Mouse (Mus musculus) thymus, adult 2 months (tissue): ENCODE data around the gene Urb2. TPM values are rescaled to one million over a fixed set of nuclear protein-coding genes. Genes with fewer than 3 reads are reported as not detected.

Experiments used
- DNase-seq: peaks from one replicate; pipeline ENCODE4 v3.0.0; 2021
- H3K27ac ChIP-seq: fragments of 200-500 bp; 2 replicates; pipeline ENCODE4 v1.5.1; 2012; ENCODE audit warnings: low read length, control low read depth; ENCODE audit not compliant: control insufficient read depth, insufficient read depth
- H3K27me3 ChIP-seq: fragments of 200-500 bp; 2 replicates; pipeline ENCODE4 v1.6.1; 2012; ENCODE audit warnings: mild to moderate bottlenecking, low read length, moderate library complexity, mixed read lengths; ENCODE audit not compliant: control insufficient read depth, insufficient read depth
- H3K36me3 ChIP-seq: fragments of 200-500 bp; 2 replicates; pipeline ENCODE4 v1.6.1; 2012; ENCODE audit warnings: mild to moderate bottlenecking, low read length, moderate library complexity; ENCODE audit not compliant: control insufficient read depth, insufficient read depth
- H3K4me1 ChIP-seq: fragments of 200-500 bp; replicated peaks from 2 replicates; pipeline ENCODE4 v1.6.1; 2012; ENCODE audit warnings: low read length; ENCODE audit not compliant: control insufficient read depth, insufficient read depth
- H3K4me3 ChIP-seq: fragments of 200-500 bp; 2 replicates; pipeline ENCODE4 v1.5.1; 2012; ENCODE audit warnings: mild to moderate bottlenecking, low read length, control low read depth, moderate library complexity; ENCODE audit not compliant: control insufficient read depth, insufficient read depth
- CTCF ChIP-seq: fragments of 200-500 bp; IDR thresholded peaks from 2 replicates; pipeline ENCODE4 v1.5.1; 2012; ENCODE audit warnings: mild to moderate bottlenecking, control low read depth, low read length, moderate library complexity, borderline replicate concordance; ENCODE audit not compliant: control insufficient read depth, poor library complexity, insufficient read depth; ENCODE audit errors: extremely low read depth
- POLR2A ChIP-seq: fragments of 200-500 bp; IDR thresholded peaks from 2 replicates; pipeline ENCODE4 v1.6.1; 2012; ENCODE audit warnings: mild to moderate bottlenecking, low read length, control low read depth, moderate library complexity; ENCODE audit not compliant: control insufficient read depth, poor library complexity, insufficient read depth; ENCODE audit errors: extremely low read depth
- WGBS: fragments of 180-500 bp; shearing (Covaris S2); methylation state at CpG from one replicate; pipeline ENCODE4 v1.1.7; 2018; 5-methylcytosine and 5-hydroxymethylcytosine counted together
- polyA plus RNA-seq: library from polyadenylated mRNA; depleted of rRNA; stranded (reverse); fragments of >200 nt; gene quantifications from 2 replicates; pipeline ENCODE4 v1.2.3, GENCODE M21; 2012; rRNA removed

Gene Urb2
- polyA plus RNA-seq = 16.2 and 20.0 TPM in 2 replicates

DNA sequence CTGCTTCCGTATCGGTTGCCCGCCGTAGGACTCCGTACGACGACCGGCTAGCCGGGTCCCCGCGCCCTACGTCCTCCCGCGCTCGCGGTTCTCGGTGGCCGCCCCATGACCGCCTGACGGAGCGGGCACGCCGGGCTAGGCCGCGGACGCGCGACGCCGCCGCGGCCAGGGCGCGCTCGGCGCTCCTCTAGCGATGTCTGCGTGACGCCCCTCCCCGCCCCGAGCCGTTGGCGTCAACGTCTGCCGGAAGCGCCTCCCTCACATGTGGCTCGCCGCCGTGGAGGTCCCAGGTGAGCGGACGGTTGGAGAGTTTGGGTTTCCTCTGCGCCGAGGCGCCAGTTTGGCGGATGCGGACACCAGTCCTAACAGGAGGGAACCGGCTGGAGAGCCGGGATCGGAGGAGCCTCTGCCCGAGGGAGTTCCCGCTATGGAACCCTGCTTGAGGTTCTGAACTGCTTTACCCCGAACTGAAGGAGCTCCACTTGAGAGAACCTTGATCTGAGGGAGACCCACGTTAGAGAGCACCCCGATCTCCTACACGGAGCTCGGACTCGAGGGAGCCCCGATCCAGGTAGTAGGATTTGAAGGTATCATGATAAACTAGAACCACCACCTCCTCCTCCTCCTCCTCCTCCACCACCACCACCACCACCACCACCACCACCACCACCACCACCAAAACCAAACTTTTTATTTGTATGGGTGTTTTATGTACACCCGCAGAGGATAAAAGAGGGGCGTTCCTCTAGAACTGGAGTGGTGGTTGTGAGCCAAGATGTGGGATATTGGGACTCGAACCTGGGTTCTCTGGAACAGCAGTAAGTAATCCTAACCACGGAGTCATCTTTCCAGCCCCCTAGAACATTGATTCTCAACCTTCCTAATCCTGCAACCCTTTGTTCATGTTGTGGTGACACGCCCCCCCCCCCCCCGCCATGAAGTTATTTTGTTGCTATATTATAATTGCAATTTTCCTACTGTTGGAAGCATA, at the start of gene Urb2, which contains the start of gene Taf5l:
Gene Urb2 (plus strand): TSS at position 272 of the 991 bp plus-strand sequence.
Gene Taf5l (minus strand): TSS at position 161 of the 991 bp plus-strand sequence.
- TF ChIP-seq CTCF = 0 out of 2 replicates have a peak, but pooled peaks have one; percentile 62
- TF ChIP-seq POLR2A = peak; percentile 96
- Histone ChIP-seq H3K27ac (peak within 1 kb of the TSS; percentile 92), H3K4me3 (peak within 1 kb of the TSS; percentile 72), H3K4me1 (peaks cover 13% of the 10 kb centered on the region), H3K27me3 (no peaks in the 10 kb centered on the region), H3K36me3 (peaks cover 10% of the 10 kb centered on the region)
- WGBS = under 1% methylated on average over 74 of the region's 74 CpGs
- DNase-seq = peak; percentile 96

DNA sequence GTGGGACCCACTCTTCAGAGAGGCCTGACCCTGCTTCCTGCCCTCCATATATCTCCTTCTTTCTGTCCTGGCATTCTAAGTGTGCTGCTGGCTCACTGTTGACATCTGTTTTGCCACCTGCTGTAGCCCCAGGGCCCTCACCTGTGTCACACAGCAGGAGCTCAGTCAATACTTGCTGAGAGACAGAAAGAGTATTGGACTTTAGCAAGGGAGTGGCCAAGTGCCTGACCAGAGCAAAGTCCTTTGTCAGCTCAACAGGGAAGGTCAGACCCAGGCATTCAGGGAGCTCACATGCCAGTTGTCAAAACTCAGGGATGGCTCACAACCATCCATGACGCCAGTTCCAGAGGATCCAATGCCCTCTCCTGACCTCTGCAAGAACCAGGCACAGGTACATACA, 47.8 kb upstream of the Urb2 start:
- Histone ChIP-seq H3K4me3 (no peak overlapping the region), H3K4me1 (peaks cover 5% of the 10 kb centered on the region), H3K27ac (no peak overlapping the region), H3K36me3 (no peaks in the 10 kb centered on the region), H3K27me3 (no peaks in the 10 kb centered on the region)
- WGBS = 100% methylated on average over 1 of the region's 1 CpGs
- no peak for DNase-seq
- TF ChIP-seq POLR2A (no peak), CTCF (no peak)

DNA sequence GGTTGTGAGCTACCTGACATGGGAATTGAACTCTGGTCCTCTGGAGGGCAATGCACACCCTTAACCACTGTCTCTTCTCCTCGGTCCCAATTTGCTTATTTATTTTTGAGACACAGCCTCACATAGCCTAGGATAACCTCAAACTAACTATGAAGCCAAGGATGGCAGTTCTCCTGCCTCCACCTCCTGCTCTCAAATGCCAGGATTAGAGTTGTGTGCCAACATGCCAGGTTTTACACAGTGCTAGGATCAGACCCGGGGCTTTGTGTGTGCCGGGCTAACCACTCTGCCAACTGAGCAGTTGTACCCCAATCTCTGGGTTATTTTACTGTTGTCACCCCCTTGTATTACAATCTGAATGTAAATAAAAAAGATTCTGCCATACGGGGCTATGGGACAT, 43.8 kb upstream of the Urb2 start:
- TF ChIP-seq CTCF (no peak), POLR2A (no peak)
- no peak for DNase-seq
- Histone ChIP-seq H3K4me1 (peaks cover 18% of the 10 kb centered on the region), H3K4me3 (no peak overlapping the region), H3K36me3 (no peaks in the 10 kb centered on the region), H3K27me3 (no peaks in the 10 kb centered on the region; the same call in 1 of the 2 replicates), H3K27ac (no peak overlapping the region)
- 94% methylated on average over 4 of the region's 4 CpGs for WGBS

DNA sequence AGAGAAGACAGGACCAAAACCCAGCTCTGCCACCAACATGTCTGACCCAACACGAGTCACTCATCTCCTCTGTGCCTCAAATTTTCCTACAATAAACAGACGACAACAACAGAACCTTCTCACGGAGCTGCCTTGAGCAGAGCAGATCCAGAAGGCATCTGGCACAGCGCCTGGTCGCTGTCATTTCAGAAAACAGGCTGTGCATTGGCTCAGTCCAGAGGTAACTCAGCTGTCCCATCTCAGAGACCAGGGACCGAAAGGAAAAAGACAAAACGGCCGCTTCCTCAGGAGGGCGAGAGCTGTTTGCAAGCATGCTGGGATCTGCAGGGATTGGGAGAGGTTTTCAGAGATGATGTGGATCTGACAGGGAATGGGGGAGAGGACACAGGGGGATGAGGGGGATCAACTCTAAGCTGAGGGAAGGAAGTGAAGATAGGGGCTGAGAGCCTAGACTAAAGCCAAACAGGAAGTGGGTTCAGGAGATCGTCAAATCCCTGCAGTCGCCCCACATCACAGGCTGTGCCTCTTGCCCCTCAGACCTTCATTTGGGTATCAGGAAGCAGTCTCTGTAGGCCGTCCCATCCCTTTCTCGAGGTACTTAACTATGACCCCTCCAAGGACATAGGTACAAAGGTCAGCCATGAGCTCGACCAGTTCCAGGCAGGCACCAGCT, 43.0 kb upstream of the Urb2 start:
- 58% methylated on average over 14 of the region's 14 CpGs for WGBS
- Histone ChIP-seq H3K36me3 (no peaks in the 10 kb centered on the region), H3K4me3 (no peak overlapping the region), H3K4me1 (peaks cover 22% of the 10 kb centered on the region), H3K27me3 (no peaks in the 10 kb centered on the region; the same call in 1 of the 2 replicates), H3K27ac (no peak overlapping the region)
- DNase-seq = no peak
- TF ChIP-seq CTCF (no peak), POLR2A (no peak)

DNA sequence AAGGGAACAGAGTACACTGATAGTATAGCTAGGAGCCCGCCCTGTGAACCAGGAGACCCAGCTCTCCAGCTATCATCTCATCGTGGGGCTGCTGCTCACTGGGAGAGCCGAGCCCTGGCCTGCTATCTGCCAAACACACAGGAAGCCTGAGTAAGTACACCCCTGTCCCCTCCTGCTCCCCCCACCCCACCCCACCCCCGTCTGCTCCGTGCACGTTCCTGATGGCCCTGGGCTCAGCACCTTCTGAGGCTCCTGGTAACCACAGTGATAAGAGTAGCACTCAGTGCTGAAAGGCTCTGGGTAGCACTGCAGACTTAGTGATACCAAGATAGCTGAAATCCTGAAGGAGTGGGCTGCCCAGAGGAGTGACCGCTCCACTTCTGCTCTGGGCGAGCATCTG, 42.4 kb upstream of the Urb2 start:
- 48% methylated on average over 8 of the region's 8 CpGs for WGBS
- Histone ChIP-seq H3K27ac (no peak overlapping the region), H3K36me3 (no peaks in the 10 kb centered on the region), H3K4me3 (no peak overlapping the region), H3K4me1 (peaks cover 22% of the 10 kb centered on the region), H3K27me3 (no peaks in the 10 kb centered on the region; the same call in 1 of the 2 replicates)
- DNase-seq = no peak
- TF ChIP-seq CTCF (no peak), POLR2A (no peak)

DNA sequence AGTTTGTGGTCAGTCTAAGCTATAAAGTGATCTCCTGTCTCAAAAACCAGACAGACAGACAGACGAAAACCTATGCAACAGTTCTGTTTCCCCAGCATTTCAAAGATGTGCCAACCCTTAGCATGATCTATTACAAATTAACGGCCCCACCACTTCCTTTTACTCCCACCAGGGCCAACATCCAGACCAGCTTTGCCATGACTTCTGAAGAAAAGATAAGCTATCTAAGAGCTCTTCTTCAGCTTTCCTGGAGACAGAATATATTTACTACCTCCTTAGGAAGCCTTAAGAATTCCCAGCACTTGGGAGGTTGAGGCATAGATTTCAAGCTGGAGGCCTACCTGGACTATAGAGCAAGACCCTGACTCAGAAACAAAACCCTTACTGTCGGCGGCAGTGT, 41.1 kb upstream of the Urb2 start:
- Histone ChIP-seq H3K36me3 (no peaks in the 10 kb centered on the region), H3K27me3 (no peaks in the 10 kb centered on the region; the same call in 1 of the 2 replicates), H3K4me3 (no peak overlapping the region), H3K27ac (no peak overlapping the region), H3K4me1 (peaks cover 22% of the 10 kb centered on the region)
- 80% methylated on average over 4 of the region's 4 CpGs for WGBS
- TF ChIP-seq CTCF (no peak), POLR2A (no peak)
- no peak for DNase-seq
